Mouse (Mus musculus) kidney, postnatal 0 days (tissue): ENCODE measurements at regions not wholly inside any gene's neighbourhood (a gene's known extent, or its start where the extent isn't known, plus 50 kb on each side); places are given as distances from the start of the nearest gene placed in this dataset.

Experiments
- ATAC-seq: fragments of 200-750 bp; cut with Nextera tagmentation; replicated peaks from 2 replicates; pipeline ENCODE4 v1.8.0; 2017; ENCODE audit warnings: low read depth, moderate number of reproducible peaks, moderate TSS enrichment, moderate library complexity; ENCODE audit not compliant: low FRiP score
- DNase-seq: peaks from one replicate; pipeline ENCODE4 v3.0.0-alpha.2; 2016; ENCODE audit warnings: low spot score
- H3K27ac ChIP-seq: fragments of 300-500 bp; sonication (generic); 2 replicates; pipeline ENCODE4 v1.5.1; 2014; ENCODE audit warnings: mild to moderate bottlenecking
- H3K27me3 ChIP-seq: fragments of 300-500 bp; sonication (generic); 2 replicates; pipeline ENCODE4 v1.6.1; 2014; ENCODE audit warnings: low read length, mixed read lengths; ENCODE audit not compliant: insufficient read depth
- H3K36me3 ChIP-seq: fragments of 300-500 bp; sonication (generic); 2 replicates; pipeline ENCODE4 v1.6.1; 2014; ENCODE audit warnings: low read length, mixed read lengths; ENCODE audit not compliant: insufficient read depth
- H3K4me1 ChIP-seq: fragments of 300-500 bp; sonication (generic); replicated peaks from 2 replicates; pipeline ENCODE4 v1.6.1; 2014; ENCODE audit warnings: antibody characterized with exemption, low read length, mixed read lengths; ENCODE audit not compliant: insufficient read depth
- H3K4me2 ChIP-seq: fragments of 300-500 bp; sonication (generic); 2 replicates; pipeline ENCODE4 v1.6.1; 2014; ENCODE audit warnings: mild to moderate bottlenecking, low read length, moderate library complexity, mixed read lengths
- H3K4me3 ChIP-seq: fragments of 300-500 bp; sonication (generic); replicated peaks from 2 replicates; pipeline ENCODE4 v1.5.1; 2014; ENCODE audit warnings: low read depth, low read length
- H3K9ac ChIP-seq: fragments of 300-500 bp; sonication (generic); 2 replicates; pipeline ENCODE4 v1.6.1; 2014; ENCODE audit warnings: low read depth, low read length
- H3K9me3 ChIP-seq: fragments of 300-500 bp; sonication (generic); replicated peaks from 2 replicates; pipeline ENCODE4 v1.6.1; 2016; ENCODE audit warnings: low read length, inconsistent platforms, mixed read lengths
- CTCF ChIP-seq: IDR thresholded peaks from 2 replicates; pipeline ENCODE4 v1.5.1; 2016; ENCODE audit warnings: antibody characterized with exemption, low read depth, mild to moderate bottlenecking, moderate library complexity
- WGBS: fragments of 180-500 bp; shearing (Covaris S2); extraction: QIAGEN DNeasy Blood & Tissue Kit; methylation state at CpG from one replicate; pipeline ENCODE4 v1.1.7; 2014; 5-methylcytosine and 5-hydroxymethylcytosine counted together

- Histone ChIP-seq H3K9me3 (no peaks in the 10 kb centered on the region), H3K9ac (no peak overlapping the region), H3K4me3 (no peak overlapping the region), H3K4me1 (no peaks in the 10 kb centered on the region), H3K27me3 (no peaks in the 10 kb centered on the region), H3K4me2 (no peak overlapping the region), H3K36me3 (no peaks in the 10 kb centered on the region), H3K27ac (no peak overlapping the region)
- WGBS: 85% methylated on average over 1 of the region's 1 CpGs
- TF ChIP-seq CTCF: no peak
- no peak for ATAC-seq
- DNase-seq: peak; percentile 2
These were observed 181.5 kb upstream of the F9 start for GRCm38 (mm10) chrX:59817794-59818193.
